In genomic region chr10:14164829-14165228, GRCm38 (mm10) we compare ENCODE assay signal across 21 mouse cellular contexts.
DNase-seq lines count a peak whose midpoint lies in the region; ATAC-seq lines count a peak whose summit lies in the region.
"Had no signal": no experiment of that assay in that cellular context is flagged by ENCODE, and none has a peak within 500 bp of the region (broad histone marks: within the 10 kb centered on the region; RNA-seq: fewer than 3 reads in every experiment).

No protein-coding gene starts in this region.

- 57% methylated on average over 7 of the region's 7 CpGs for WGBS in forebrain, embryonic 10.5 days
- WGBS in forebrain, embryonic 15.5 days = 44% methylated on average over 7 of the region's 7 CpGs
- WGBS in midbrain, embryonic 11.5 days = 57% methylated on average over 7 of the region's 7 CpGs
- 68% methylated on average over 7 of the region's 7 CpGs for WGBS in midbrain, embryonic 10.5 days
- 58% methylated on average over 7 of the region's 7 CpGs for WGBS in heart, embryonic 12.5 days

- no peaks in the 10 kb centered on the region for H3K36me3 ChIP-seq in forebrain, embryonic 10.5 days (replicated peaks)
- H3K36me3 ChIP-seq in forebrain, embryonic 15.5 days = no peaks in the 10 kb centered on the region
- H3K36me3 ChIP-seq in midbrain, embryonic 11.5 days (ENCODE audit: control insufficient read depth, insufficient read depth, low read length) = no peaks in the 10 kb centered on the region
- H3K36me3 ChIP-seq in midbrain, embryonic 10.5 days = no peaks in the 10 kb centered on the region
- H3K36me3 ChIP-seq in heart, embryonic 12.5 days = no peaks in the 10 kb centered on the region
- H3K36me3 ChIP-seq: heart, embryonic 15.5 days; intestine, embryonic 15.5 days; kidney, embryonic 15.5 days; limb, embryonic 12.5 days; liver, embryonic 12.5 days; midbrain, embryonic 12.5 days had no signal

- H3K4me1 ChIP-seq in forebrain, embryonic 10.5 days = peaks cover 8% of the 10 kb centered on the region
- H3K4me1 ChIP-seq in forebrain, embryonic 15.5 days = peaks cover 5% of the 10 kb centered on the region; the same call in 1 of the 2 replicates
- no peaks in the 10 kb centered on the region for H3K4me1 ChIP-seq in midbrain, embryonic 11.5 days (ENCODE audit: control insufficient read depth, insufficient read depth, low read length)
- peaks cover 4% of the 10 kb centered on the region; the same call in 1 of the 2 replicates for H3K4me1 ChIP-seq in midbrain, embryonic 10.5 days
- H3K4me1 ChIP-seq in heart, embryonic 12.5 days (replicated peaks) = peaks cover 12% of the 10 kb centered on the region
- H3K4me1 ChIP-seq: intestine, embryonic 15.5 days; limb, embryonic 12.5 days; liver, embryonic 12.5 days had no signal

- H3K9ac ChIP-seq in forebrain, embryonic 15.5 days (replicated peaks) = no peak overlapping the region
- no peak overlapping the region for H3K9ac ChIP-seq in midbrain, embryonic 11.5 days (ENCODE audit: low read length)
- H3K9ac ChIP-seq in heart, embryonic 12.5 days = no peak overlapping the region
- H3K9ac ChIP-seq: heart, embryonic 15.5 days; intestine, embryonic 15.5 days; kidney, embryonic 15.5 days; limb, embryonic 12.5 days; liver, embryonic 12.5 days; midbrain, embryonic 12.5 days had no signal

- no peaks in the 10 kb centered on the region for H3K9me3 ChIP-seq in forebrain, embryonic 10.5 days
- H3K9me3 ChIP-seq in forebrain, embryonic 15.5 days = no peaks in the 10 kb centered on the region
- no peaks in the 10 kb centered on the region for H3K9me3 ChIP-seq in midbrain, embryonic 11.5 days (ENCODE audit: control insufficient read depth, low read length)
- H3K9me3 ChIP-seq in midbrain, embryonic 10.5 days (replicated peaks) = no peaks in the 10 kb centered on the region
- no peaks in the 10 kb centered on the region for H3K9me3 ChIP-seq in heart, embryonic 12.5 days (replicated peaks)
- H3K9me3 ChIP-seq: heart, embryonic 15.5 days; intestine, embryonic 15.5 days; kidney, embryonic 15.5 days; limb, embryonic 12.5 days; liver, embryonic 12.5 days; midbrain, embryonic 12.5 days had no signal

- H3K4me3 ChIP-seq in forebrain, embryonic 10.5 days = no peak overlapping the region
- H3K4me3 ChIP-seq in forebrain, embryonic 15.5 days = no peak overlapping the region
- H3K4me3 ChIP-seq in midbrain, embryonic 11.5 days (ENCODE audit: low read depth, low read length) = no peak overlapping the region
- no peak overlapping the region for H3K4me3 ChIP-seq in midbrain, embryonic 10.5 days
- H3K4me3 ChIP-seq in heart, embryonic 12.5 days = no peak overlapping the region
- H3K4me3 ChIP-seq: heart, embryonic 15.5 days; intestine, embryonic 15.5 days; kidney, embryonic 15.5 days; limb, embryonic 12.5 days; liver, embryonic 12.5 days; midbrain, embryonic 12.5 days had no signal

- 0 out of 2 replicates have a peak overlapping the region, but pooled peaks have one; percentile 25 for H3K27ac ChIP-seq in forebrain, embryonic 10.5 days
- no peak overlapping the region for H3K27ac ChIP-seq in forebrain, embryonic 15.5 days (replicated peaks)
- H3K27ac ChIP-seq in midbrain, embryonic 11.5 days (ENCODE audit: low read depth, low read length) = no peak overlapping the region
- H3K27ac ChIP-seq in midbrain, embryonic 10.5 days (replicated peaks) = no peak overlapping the region
- H3K27ac ChIP-seq in heart, embryonic 12.5 days (ENCODE audit: poor library complexity, severe bottlenecking) = no peak overlapping the region
- H3K27ac ChIP-seq: heart, embryonic 15.5 days; intestine, embryonic 15.5 days; kidney, embryonic 15.5 days; limb, embryonic 12.5 days; liver, embryonic 12.5 days; midbrain, embryonic 12.5 days had no signal

- ATAC-seq in forebrain, embryonic 15.5 days (replicated peaks) = no peak
- ATAC-seq in midbrain, embryonic 11.5 days (ENCODE audit: low FRiP score) = peak; percentile 54; the same call in 1 of the 2 replicates
- no peak for ATAC-seq in heart, embryonic 12.5 days (ENCODE audit: insufficient number of reproducible peaks, low FRiP score)
- ATAC-seq: intestine, embryonic 15.5 days; liver, embryonic 12.5 days had no signal

- H3K4me2 ChIP-seq in forebrain, embryonic 15.5 days (replicated peaks) = no peak overlapping the region
- no peak overlapping the region for H3K4me2 ChIP-seq in midbrain, embryonic 11.5 days
- no peak overlapping the region for H3K4me2 ChIP-seq in heart, embryonic 12.5 days
- H3K4me2 ChIP-seq: heart, embryonic 15.5 days; intestine, embryonic 15.5 days; kidney, embryonic 15.5 days; limb, embryonic 12.5 days; liver, embryonic 12.5 days; midbrain, embryonic 12.5 days had no signal

- peak; percentile 25 for DNase-seq in forebrain, embryonic 10.5 days (ENCODE audit: extremely low spot score, low spot score)
- DNase-seq in midbrain, embryonic 11.5 days (ENCODE audit: low spot score, missing footprints) = no peak
- DNase-seq in midbrain, embryonic 10.5 days (ENCODE audit: low spot score) = no peak
- DNase-seq in ZHBTc4 (ENCODE audit: low read depth, low spot score) = peak; percentile 43
- DNase-seq in forelimb bud, embryonic 11.5 days (ENCODE audit: low read depth, low spot score) = peak; percentile 11
- DNase-seq in spleen, adult 18-20 months = no peak
- DNase-seq: adrenal gland, postnatal 10 days; cerebellum, adult 9-11 months; gastrocnemius, postnatal 10 days; heart, adult 18-20 months; kidney, postnatal 4 days; lung, adult 2 months; lung, postnatal 36 days had no signal

- no peaks in the 10 kb centered on the region for H3K27me3 ChIP-seq in forebrain, embryonic 10.5 days (ENCODE audit: poor library complexity, severe bottlenecking)
- H3K27me3 ChIP-seq in forebrain, embryonic 15.5 days = no peaks in the 10 kb centered on the region
- no peaks in the 10 kb centered on the region for H3K27me3 ChIP-seq in midbrain, embryonic 11.5 days (ENCODE audit: control insufficient read depth, insufficient read depth, low read length)
- H3K27me3 ChIP-seq in midbrain, embryonic 10.5 days (ENCODE audit: low read depth, poor library complexity, severe bottlenecking) = no peaks in the 10 kb centered on the region
- no peaks in the 10 kb centered on the region for H3K27me3 ChIP-seq in heart, embryonic 12.5 days (replicated peaks)
- H3K27me3 ChIP-seq: heart, embryonic 15.5 days; kidney, embryonic 15.5 days; limb, embryonic 12.5 days; liver, embryonic 12.5 days; midbrain, embryonic 12.5 days had no signal

Comparison
In these comparisons a context has a peak if more than half of its experiments do, and no peak if none do; other contexts are left out.
1. DNase-seq: peak in forebrain, embryonic 10.5 days (single experiment), ZHBTc4 (single experiment) and forelimb bud, embryonic 11.5 days (single experiment); none in midbrain, embryonic 11.5 days (single experiment), midbrain, embryonic 10.5 days (single experiment) and spleen, adult 18-20 months (0 of 2).